Mouse (Mus musculus) neural tube, embryonic 15.5 days (tissue): ENCODE data around the gene Ly6g6e. TPM values are rescaled to one million over a fixed set of nuclear protein-coding genes. Genes with fewer than 3 reads are reported as not detected.

Experiments used
- ATAC-seq: fragments of 200-750 bp; cut with Nextera tagmentation; 2 replicates; pipeline ENCODE4 v1.8.0; 2017; ENCODE audit warnings: mild to moderate bottlenecking, moderate TSS enrichment, moderate library complexity; ENCODE audit not compliant: low FRiP score
- H3K27ac ChIP-seq: fragments of 300-500 bp; sonication (generic); replicated peaks from 2 replicates; pipeline ENCODE4 v1.5.1; 2015; ENCODE audit warnings: mild to moderate bottlenecking, inconsistent platforms
- H3K27me3 ChIP-seq: fragments of 300-500 bp; sonication (generic); replicated peaks from 2 replicates; pipeline ENCODE4 v1.6.1; 2015; ENCODE audit warnings: inconsistent platforms
- H3K36me3 ChIP-seq: fragments of 300-500 bp; sonication (generic); 2 replicates; pipeline ENCODE4 v1.6.1; 2015; ENCODE audit warnings: inconsistent platforms
- H3K4me1 ChIP-seq: fragments of 300-500 bp; sonication (generic); 2 replicates; pipeline ENCODE4 v1.6.1; 2015; ENCODE audit warnings: inconsistent platforms
- H3K4me2 ChIP-seq: fragments of 300-500 bp; sonication (generic); 2 replicates; pipeline ENCODE4 v1.6.1; 2015; ENCODE audit warnings: inconsistent platforms, mild to moderate bottlenecking, moderate library complexity
- H3K4me3 ChIP-seq: fragments of 300-500 bp; sonication (generic); replicated peaks from 2 replicates; pipeline ENCODE4 v1.5.1; 2015; ENCODE audit warnings: mild to moderate bottlenecking, inconsistent platforms
- H3K9ac ChIP-seq: fragments of 300-500 bp; sonication (generic); replicated peaks from 2 replicates; pipeline ENCODE4 v1.6.1; 2015; ENCODE audit warnings: mild to moderate bottlenecking, inconsistent platforms
- H3K9me3 ChIP-seq: fragments of 300-500 bp; sonication (generic); replicated peaks from 2 replicates; pipeline ENCODE4 v1.6.1; 2016; ENCODE audit warnings: inconsistent platforms
- WGBS: fragments of 180-500 bp; shearing (Covaris S2); methylation state at CpG from one replicate; pipeline ENCODE4 v1.1.7; 2015; ENCODE audit warnings: mixed read lengths; 5-methylcytosine and 5-hydroxymethylcytosine counted together
- polyA plus RNA-seq: library from polyadenylated mRNA; unstranded; fragments of >200 nt; fragmentation: Nextera tagmentation; extraction: Ambion mirVana; gene quantifications from 2 replicates; pipeline ENCODE4 v1.2.1, GENCODE M21; 2015

The Ly6g6e gene
- polyA plus RNA-seq, 1 experiment from 2014 or later, result 0.65 TPM

GRCm38 (mm10) chr17:35096597-35096996, 19.9 kb downstream of the Ly6g6e start:
- peaks cover 90% of the 10 kb centered on the region for H3K36me3 ChIP-seq
- H3K4me1 ChIP-seq, result no peaks in the 10 kb centered on the region
- no peaks in the 10 kb centered on the region for H3K27me3 ChIP-seq
- H3K27ac ChIP-seq, result no peak overlapping the region
- no peak for ATAC-seq
- no peak overlapping the region for H3K9ac ChIP-seq
- H3K4me2 ChIP-seq, result no peak overlapping the region
- H3K4me3 ChIP-seq, result no peak overlapping the region
- H3K9me3 ChIP-seq, result no peaks in the 10 kb centered on the region
- WGBS, result 87% methylated on average over 12 of the region's 12 CpGs

DNA sequence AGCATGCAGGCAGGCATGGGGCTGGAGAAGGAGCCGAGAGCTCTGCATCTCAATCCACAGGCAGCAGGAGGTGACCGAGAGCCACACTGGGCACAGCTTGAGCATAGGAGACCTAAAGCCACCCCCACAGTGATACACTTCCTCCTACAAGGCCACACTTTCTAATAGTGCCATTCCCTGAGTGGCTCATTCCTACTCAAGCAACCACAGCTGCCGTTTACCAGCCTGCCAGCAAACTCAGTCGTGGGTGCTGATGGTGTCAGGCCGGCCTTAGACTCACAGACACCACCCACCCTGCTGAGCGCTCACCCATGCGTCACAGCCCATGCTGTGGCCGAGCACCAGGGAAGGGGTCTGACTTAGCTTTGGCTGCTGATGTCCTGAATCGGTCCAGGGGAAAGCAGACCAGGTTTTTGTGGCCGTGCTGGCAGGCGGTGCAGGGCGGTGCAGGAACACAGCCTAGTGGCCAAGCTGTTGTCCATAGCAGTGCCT, 20.5 kb downstream of the Ly6g6e start:
- Histone ChIP-seq H3K4me3 (no peak overlapping the region), H3K4me1 (no peaks in the 10 kb centered on the region), H3K9ac (no peak overlapping the region), H3K4me2 (no peak overlapping the region), H3K27ac (no peak overlapping the region), H3K27me3 (no peaks in the 10 kb centered on the region), H3K36me3 (peaks cover 92% of the 10 kb centered on the region), H3K9me3 (no peaks in the 10 kb centered on the region)
- no peak for ATAC-seq
- 82% methylated on average over 12 of the region's 12 CpGs for WGBS

DNA sequence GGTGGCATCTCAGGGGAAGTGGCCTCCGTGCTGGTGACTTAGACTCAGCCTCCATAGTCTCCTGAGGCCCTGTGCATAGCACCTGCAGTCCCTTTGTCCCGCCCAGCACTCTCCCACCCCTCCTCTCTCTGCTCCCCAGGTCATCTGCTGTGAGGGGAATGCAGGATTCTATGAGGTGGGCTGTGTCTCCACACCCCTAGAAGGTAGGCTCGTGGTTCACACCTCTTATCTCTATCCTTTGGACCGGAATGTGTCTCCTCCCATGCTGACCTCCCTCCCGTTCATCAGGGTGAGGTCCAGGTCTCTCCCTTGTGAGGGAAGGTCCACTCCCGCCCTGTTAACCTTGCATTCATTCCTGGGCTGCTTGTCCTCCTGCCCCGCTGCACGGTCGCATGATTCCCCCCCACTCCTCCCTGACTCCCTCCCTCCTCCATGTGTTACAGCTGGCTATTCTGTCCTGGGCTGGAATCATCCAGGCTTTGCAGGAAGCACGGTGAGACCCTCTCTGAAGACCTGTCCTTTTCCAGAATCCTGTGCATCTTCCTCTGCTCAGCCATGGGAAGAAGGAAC, 23.6 kb downstream of the Ly6g6e start:
- Histone ChIP-seq H3K36me3 (peaks cover 82% of the 10 kb centered on the region), H3K9me3 (no peaks in the 10 kb centered on the region), H3K9ac (no peak overlapping the region), H3K4me1 (no peaks in the 10 kb centered on the region), H3K4me3 (no peak overlapping the region), H3K27ac (no peak overlapping the region), H3K27me3 (no peaks in the 10 kb centered on the region), H3K4me2 (no peak overlapping the region)
- ATAC-seq, result no peak
- 74% methylated on average over 10 of the region's 10 CpGs for WGBS

DNA sequence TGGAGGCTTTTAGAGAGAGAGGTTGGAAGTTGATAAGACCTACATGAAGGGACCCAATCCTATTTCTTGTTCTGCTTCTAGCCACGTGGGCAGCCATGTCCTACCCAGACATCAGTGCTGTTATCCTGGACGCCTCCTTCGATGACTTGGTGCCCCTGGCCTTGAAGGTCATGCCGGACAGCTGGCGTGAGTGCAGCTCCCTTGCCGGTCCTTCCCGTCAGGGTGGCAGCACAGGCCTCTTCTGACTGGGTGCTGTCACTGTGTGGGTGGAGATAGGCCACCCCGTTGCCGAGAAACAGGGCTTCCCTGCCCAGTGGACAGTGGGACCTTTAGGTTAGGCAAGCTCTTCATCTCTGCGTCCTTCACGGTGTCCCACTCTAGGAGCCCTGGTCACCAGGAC, 24.5 kb downstream of the Ly6g6e start:
- H3K9me3 ChIP-seq, result no peaks in the 10 kb centered on the region
- no peaks in the 10 kb centered on the region for H3K27me3 ChIP-seq
- H3K36me3 ChIP-seq, result peaks cover 77% of the 10 kb centered on the region
- 94% methylated on average over 11 of the region's 11 CpGs for WGBS
- H3K4me3 ChIP-seq, result no peak overlapping the region
- H3K9ac ChIP-seq, result no peak overlapping the region
- no peak overlapping the region for H3K27ac ChIP-seq
- H3K4me2 ChIP-seq, result no peak overlapping the region
- no peak for ATAC-seq
- peaks cover 4% of the 10 kb centered on the region; the same call in 1 of the 2 replicates for H3K4me1 ChIP-seq

DNA sequence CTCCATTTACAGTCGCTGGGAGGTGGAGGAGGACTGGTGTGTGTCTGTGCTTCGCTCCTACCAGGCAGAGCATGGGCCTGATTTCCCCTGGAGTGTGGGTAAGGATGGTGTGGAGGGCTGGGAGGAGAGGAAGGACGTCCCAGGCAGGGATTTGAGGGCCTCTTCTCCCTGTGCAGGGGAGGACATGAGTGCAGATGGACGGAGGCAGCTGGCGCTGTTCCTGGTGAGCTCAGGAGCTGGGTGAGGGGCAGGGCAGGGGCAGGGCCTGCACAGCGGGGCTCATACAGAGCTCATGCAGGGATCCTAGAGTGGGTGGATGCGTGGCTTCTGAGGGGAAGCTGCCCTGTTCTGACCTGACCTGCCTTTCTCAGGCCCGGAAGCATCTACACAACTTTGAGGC, 25.6 kb downstream of the Ly6g6e start:
- H3K9me3 ChIP-seq, result no peaks in the 10 kb centered on the region
- no peaks in the 10 kb centered on the region for H3K27me3 ChIP-seq
- H3K27ac ChIP-seq, result no peak overlapping the region
- no peak for ATAC-seq
- peaks cover 66% of the 10 kb centered on the region for H3K36me3 ChIP-seq
- H3K4me2 ChIP-seq, result no peak overlapping the region
- no peak overlapping the region for H3K9ac ChIP-seq
- H3K4me3 ChIP-seq, result no peak overlapping the region
- peaks cover 4% of the 10 kb centered on the region; the same call in 1 of the 2 replicates for H3K4me1 ChIP-seq
- WGBS, result 78% methylated on average over 8 of the region's 8 CpGs

- Histone ChIP-seq H3K9ac (no peak overlapping the region), H3K4me3 (no peak overlapping the region), H3K36me3 (peaks cover 58% of the 10 kb centered on the region), H3K4me2 (no peak overlapping the region), H3K27ac (no peak overlapping the region), H3K27me3 (no peaks in the 10 kb centered on the region), H3K9me3 (no peaks in the 10 kb centered on the region), H3K4me1 (peaks cover 4% of the 10 kb centered on the region; the same call in 1 of the 2 replicates)
- no peak for ATAC-seq
- 76% methylated on average over 6 of the region's 6 CpGs for WGBS
Measured at GRCm38 (mm10) chr17:35103221-35103690, 26.6 kb downstream of the Ly6g6e start.

- no peak for ATAC-seq
Measured at GRCm38 (mm10) chr17:35104079-35104478, 27.4 kb downstream of the Ly6g6e start.

GRCm38 (mm10) chr17:35104754-35105153, 28.1 kb downstream of the Ly6g6e start:
- Histone ChIP-seq H3K9me3 (no peaks in the 10 kb centered on the region), H3K9ac (no peak overlapping the region), H3K27me3 (no peaks in the 10 kb centered on the region), H3K36me3 (peaks cover 44% of the 10 kb centered on the region), H3K4me3 (no peak overlapping the region), H3K4me2 (no peak overlapping the region), H3K27ac (no peak overlapping the region), H3K4me1 (peaks cover 4% of the 10 kb centered on the region; the same call in 1 of the 2 replicates)
- ATAC-seq, result no peak
- 80% methylated on average over 6 of the region's 6 CpGs for WGBS

More at GRCm38 (mm10) chr17:35104079-35104478, 27.4 kb downstream of the Ly6g6e start:
- Histone ChIP-seq H3K4me3 (no peak overlapping the region), H3K9me3 (no peaks in the 10 kb centered on the region), H3K4me2 (no peak overlapping the region), H3K27me3 (no peaks in the 10 kb centered on the region), H3K4me1 (peaks cover 4% of the 10 kb centered on the region; the same call in 1 of the 2 replicates), H3K9ac (no peak overlapping the region), H3K27ac (no peak overlapping the region), H3K36me3 (peaks cover 51% of the 10 kb centered on the region)
- WGBS, result 96% methylated on average over 7 of the region's 7 CpGs

DNA sequence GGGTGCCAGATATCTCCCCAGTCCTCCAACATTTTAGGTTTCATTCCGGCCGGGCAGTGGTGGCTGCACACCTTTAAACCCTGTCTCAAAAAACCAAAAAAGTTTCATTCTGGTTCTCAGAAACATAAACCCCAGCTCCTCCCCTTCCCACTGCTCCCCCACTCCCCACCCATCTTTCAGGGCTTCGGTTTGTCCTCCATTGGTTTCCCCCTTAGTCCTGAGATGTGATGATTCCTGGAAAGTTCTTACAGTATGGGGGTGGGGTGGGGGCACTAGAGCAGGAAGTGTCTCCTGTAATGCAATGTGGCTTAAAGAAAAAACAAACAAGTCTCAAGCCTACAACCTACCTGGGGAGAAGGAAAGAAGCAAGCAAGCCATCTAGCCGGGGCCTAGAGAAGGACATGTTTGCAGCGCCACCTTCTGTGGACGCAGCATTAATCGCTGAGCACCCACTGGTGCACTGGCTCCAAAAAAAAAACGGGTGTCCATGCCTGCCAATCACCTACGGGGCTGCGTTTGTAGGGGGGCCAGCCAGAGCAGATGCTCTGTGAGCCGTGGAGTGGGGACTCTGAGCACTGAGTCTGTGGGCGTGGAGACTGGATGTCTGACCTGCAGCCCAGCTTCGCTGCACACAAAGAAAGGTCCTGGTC, 29.2 kb downstream of the Ly6g6e start:
- Histone ChIP-seq H3K36me3 (peaks cover 34% of the 10 kb centered on the region), H3K4me3 (no peak overlapping the region), H3K9ac (no peak overlapping the region), H3K4me2 (peak overlapping the region; percentile 31), H3K4me1 (peaks cover 4% of the 10 kb centered on the region; the same call in 1 of the 2 replicates), H3K27me3 (no peaks in the 10 kb centered on the region), H3K9me3 (no peaks in the 10 kb centered on the region), H3K27ac (no peak overlapping the region)
- WGBS, result 25% methylated on average over 13 of the region's 13 CpGs
- no peak for ATAC-seq

DNA sequence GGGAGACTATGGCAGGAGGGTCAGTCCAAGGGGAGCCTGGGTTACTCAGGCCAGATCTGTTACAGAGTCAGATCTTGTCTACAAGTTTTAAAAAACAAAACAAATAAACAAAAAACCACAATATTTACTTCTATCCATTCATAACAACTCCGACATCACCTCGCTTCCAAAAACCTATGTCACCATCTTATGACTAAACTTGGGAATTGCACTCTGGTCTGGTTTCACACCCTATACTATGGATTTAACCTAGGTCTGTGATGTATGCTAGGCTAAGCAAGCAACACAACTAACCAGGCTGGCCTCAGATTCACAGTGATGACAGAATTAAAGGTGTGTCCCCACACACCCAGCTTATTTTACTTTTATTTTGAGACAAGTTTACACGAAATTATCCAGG, 29.8 kb downstream of the Ly6g6e start:
- Histone ChIP-seq H3K9ac (no peak overlapping the region), H3K4me3 (no peak overlapping the region), H3K27ac (no peak overlapping the region), H3K27me3 (no peaks in the 10 kb centered on the region), H3K9me3 (no peaks in the 10 kb centered on the region), H3K4me1 (peaks cover 4% of the 10 kb centered on the region; the same call in 1 of the 2 replicates), H3K36me3 (peaks cover 28% of the 10 kb centered on the region), H3K4me2 (no peak overlapping the region)
- no peak for ATAC-seq
- WGBS, result 72% methylated on average over 3 of the region's 3 CpGs

GRCm38 (mm10) chr17:35108097-35108496, 31.4 kb downstream of the Ly6g6e start, which contains the start of gene Ly6g5c:
Gene Ly6g5c, plus strand, starts transcription at chr17:35108279.
- Histone ChIP-seq H3K9me3 (no peaks in the 10 kb centered on the region), H3K27me3 (no peaks in the 10 kb centered on the region), H3K9ac (no peak within 1 kb of the TSS), H3K27ac (no peak within 1 kb of the TSS), H3K4me2 (no peak within 1 kb of the TSS), H3K36me3 (peaks cover 13% of the 10 kb centered on the region; the same call in 1 of the 2 replicates), H3K4me3 (no peak within 1 kb of the TSS), H3K4me1 (peaks cover 4% of the 10 kb centered on the region; the same call in 1 of the 2 replicates)
- ATAC-seq, result no peak
- 79% methylated on average over 6 of the region's 6 CpGs for WGBS

DNA sequence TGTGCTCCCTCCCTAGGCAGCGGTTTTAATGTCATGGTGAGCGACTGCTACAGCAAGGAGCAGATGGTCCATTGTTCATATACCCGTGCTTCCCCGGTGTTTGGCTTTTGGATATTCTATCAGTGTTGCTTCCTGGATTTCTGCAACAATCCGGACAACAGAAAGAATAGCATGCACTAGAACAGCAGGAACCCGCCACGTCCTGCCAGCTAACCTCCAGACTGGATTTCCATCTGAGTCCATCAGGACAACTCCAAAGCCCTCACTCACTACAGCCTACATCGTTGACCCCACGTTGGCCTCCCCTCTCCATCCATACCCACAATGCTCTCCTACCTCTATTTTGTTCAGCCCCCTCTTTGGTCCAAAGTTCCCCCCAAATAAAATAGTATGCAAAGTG, 35.1 kb downstream of the Ly6g6e start:
- Histone ChIP-seq H3K9me3 (no peaks in the 10 kb centered on the region), H3K9ac (no peak overlapping the region), H3K4me3 (no peak overlapping the region), H3K27ac (no peak overlapping the region), H3K4me1 (no peaks in the 10 kb centered on the region), H3K36me3 (peaks cover 29% of the 10 kb centered on the region), H3K27me3 (no peaks in the 10 kb centered on the region), H3K4me2 (no peak overlapping the region)
- ATAC-seq, result no peak
- WGBS, result 75% methylated on average over 9 of the region's 9 CpGs
